Mouse (Mus musculus) limb, embryonic 11.5 days (tissue): ENCODE results near the gene Dync2li1. TPM values are rescaled to one million over a fixed set of nuclear protein-coding genes. Genes with fewer than 3 reads are reported as not detected.
A peak's percentile ranks its signal among the peaks of the same experiment; 100 is the strongest.

Source experiments
- ATAC-seq: fragments of 200-750 bp; cut with Nextera tagmentation; 2 replicates; pipeline ENCODE4 v1.8.0; 2017; ENCODE audit warnings: low read depth; ENCODE audit not compliant: insufficient number of reproducible peaks, low FRiP score, low TSS enrichment
- DNase-seq: peaks from one replicate; pipeline ENCODE4 v3.0.0-alpha.2; 2015; ENCODE audit warnings: low spot score
- H3K27ac ChIP-seq: fragments of 300-500 bp; sonication (generic); replicated peaks from 2 replicates; pipeline ENCODE4 v1.5.1; 2014; ENCODE audit warnings: low read depth, mild to moderate bottlenecking, low read length
- H3K27me3 ChIP-seq: fragments of 300-500 bp; sonication (generic); 2 replicates; pipeline ENCODE4 v1.6.1; 2014; ENCODE audit warnings: mild to moderate bottlenecking, low read length, mixed read lengths; ENCODE audit not compliant: control insufficient read depth, insufficient read depth
- H3K36me3 ChIP-seq: fragments of 300-500 bp; sonication (generic); 2 replicates; pipeline ENCODE4 v1.6.1; 2014; ENCODE audit warnings: mild to moderate bottlenecking, low read length, moderate library complexity, mixed read lengths; ENCODE audit not compliant: control insufficient read depth, insufficient read depth
- H3K4me1 ChIP-seq: fragments of 300-500 bp; sonication (generic); 2 replicates; pipeline ENCODE4 v1.6.1; 2014; ENCODE audit warnings: low read length, mixed read lengths; ENCODE audit not compliant: control insufficient read depth, insufficient read depth
- H3K4me2 ChIP-seq: fragments of 300-500 bp; sonication (generic); 2 replicates; pipeline ENCODE4 v1.6.1; 2014; ENCODE audit warnings: low read depth, mild to moderate bottlenecking, moderate library complexity; ENCODE audit not compliant: severe bottlenecking
- H3K4me3 ChIP-seq: fragments of 300-500 bp; sonication (generic); 2 replicates; pipeline ENCODE4 v1.5.1; 2014; ENCODE audit warnings: low read depth, low read length
- H3K9ac ChIP-seq: fragments of 300-500 bp; sonication (generic); 2 replicates; pipeline ENCODE4 v1.6.1; 2014; ENCODE audit warnings: mild to moderate bottlenecking, low read length
- H3K9me3 ChIP-seq: fragments of 300-500 bp; sonication (generic); 2 replicates; pipeline ENCODE4 v1.6.1; 2016; ENCODE audit warnings: low read length; ENCODE audit not compliant: control insufficient read depth
- WGBS: fragments of 180-500 bp; shearing (Covaris S2); extraction: QIAGEN DNeasy Blood & Tissue Kit; methylation state at CpG from one replicate; pipeline ENCODE4 v1.1.7; 2014; 5-methylcytosine and 5-hydroxymethylcytosine counted together
- polyA plus RNA-seq: library from polyadenylated mRNA; unstranded; fragments of >200 nt; fragmentation: Nextera tagmentation; extraction: Ambion mirVana; gene quantifications from 2 replicates; pipeline ENCODE4 v1.2.1, GENCODE M21; 2014

Gene Dync2li1
- polyA plus RNA-seq, 1 experiment from 2014 or later, result 42.0 TPM

GRCm38 (mm10) chr17:84656205-84656604 lies 29.9 kb downstream of the Dync2li1 start:
- 66% methylated on average over 5 of the region's 5 CpGs for WGBS
- H3K27me3 ChIP-seq, result no peaks in the 10 kb centered on the region
- no peak for DNase-seq
- H3K4me3 ChIP-seq, result no peak overlapping the region
- no peaks in the 10 kb centered on the region; the same call in 1 of the 2 replicates for H3K4me1 ChIP-seq
- no peak overlapping the region for H3K4me2 ChIP-seq
- no peaks in the 10 kb centered on the region for H3K9me3 ChIP-seq
- ATAC-seq, result no peak
- H3K9ac ChIP-seq, result no peak overlapping the region
- no peak overlapping the region for H3K27ac ChIP-seq
- H3K36me3 ChIP-seq, result no peaks in the 10 kb centered on the region

GRCm38 (mm10) chr17:84656653-84657421 lies 30.5 kb downstream of the Dync2li1 start:
- ATAC-seq (no peak), DNase-seq (no peak)
- no peak overlapping the region for H3K27ac ChIP-seq
- H3K4me3 ChIP-seq, result no peak overlapping the region
- no peaks in the 10 kb centered on the region for H3K9me3 ChIP-seq
- H3K36me3 ChIP-seq, result no peaks in the 10 kb centered on the region
- no peaks in the 10 kb centered on the region for H3K27me3 ChIP-seq
- H3K4me1 ChIP-seq, result no peaks in the 10 kb centered on the region; the same call in 1 of the 2 replicates
- H3K4me2 ChIP-seq, result no peak overlapping the region
- H3K9ac ChIP-seq, result no peak overlapping the region
- WGBS, result 75% methylated on average over 19 of the region's 19 CpGs

GRCm38 (mm10) chr17:84657422-84657732 lies 31.1 kb downstream of the Dync2li1 start:
- ATAC-seq (no peak), DNase-seq (no peak)
- Histone ChIP-seq H3K9me3 (no peaks in the 10 kb centered on the region), H3K4me1 (no peaks in the 10 kb centered on the region; the same call in 1 of the 2 replicates), H3K27me3 (no peaks in the 10 kb centered on the region), H3K4me2 (no peak overlapping the region), H3K36me3 (no peaks in the 10 kb centered on the region), H3K27ac (no peak overlapping the region), H3K9ac (no peak overlapping the region), H3K4me3 (no peak overlapping the region)
- 71% methylated on average over 3 of the region's 3 CpGs for WGBS

- no peak overlapping the region for H3K4me3 ChIP-seq
- no peaks in the 10 kb centered on the region for H3K36me3 ChIP-seq
- H3K27ac ChIP-seq, result no peak overlapping the region
- no peak overlapping the region for H3K9ac ChIP-seq
- no peak for ATAC-seq
- 68% methylated on average over 7 of the region's 7 CpGs for WGBS
- no peaks in the 10 kb centered on the region for H3K9me3 ChIP-seq
- no peaks in the 10 kb centered on the region; the same call in 1 of the 2 replicates for H3K4me1 ChIP-seq
- H3K4me2 ChIP-seq, result no peak overlapping the region
- no peaks in the 10 kb centered on the region for H3K27me3 ChIP-seq
- DNase-seq, result no peak
Observed at GRCm38 (mm10) chr17:84657782-84658181, 31.5 kb downstream of the Dync2li1 start.

- no peak for DNase-seq
- Histone ChIP-seq H3K9me3 (no peaks in the 10 kb centered on the region), H3K27ac (no peak overlapping the region), H3K4me2 (no peak overlapping the region), H3K9ac (no peak overlapping the region), H3K36me3 (no peaks in the 10 kb centered on the region), H3K4me3 (no peak overlapping the region), H3K4me1 (no peaks in the 10 kb centered on the region; the same call in 1 of the 2 replicates), H3K27me3 (no peaks in the 10 kb centered on the region)
- WGBS, result 36% methylated on average over 5 of the region's 5 CpGs
- no peak for ATAC-seq
Observed at GRCm38 (mm10) chr17:84658195-84658594, 31.9 kb downstream of the Dync2li1 start.

GRCm38 (mm10) chr17:84658951-84659350 lies 32.7 kb downstream of the Dync2li1 start:
- Histone ChIP-seq H3K4me2 (no peak overlapping the region), H3K4me3 (no peak overlapping the region), H3K36me3 (no peaks in the 10 kb centered on the region), H3K27ac (no peak overlapping the region), H3K9me3 (no peaks in the 10 kb centered on the region), H3K4me1 (no peaks in the 10 kb centered on the region; the same call in 1 of the 2 replicates), H3K27me3 (no peaks in the 10 kb centered on the region), H3K9ac (no peak overlapping the region)
- DNase-seq, result no peak
- ATAC-seq, result no peak
- WGBS, result 93% methylated on average over 8 of the region's 8 CpGs

- ATAC-seq (no peak), DNase-seq (no peak)
- 36% methylated on average over 10 of the region's 10 CpGs for WGBS
- H3K9me3 ChIP-seq, result no peaks in the 10 kb centered on the region
- no peaks in the 10 kb centered on the region for H3K27me3 ChIP-seq
- no peak overlapping the region for H3K4me2 ChIP-seq
- no peak overlapping the region for H3K27ac ChIP-seq
- H3K36me3 ChIP-seq, result no peaks in the 10 kb centered on the region
- H3K4me1 ChIP-seq, result no peaks in the 10 kb centered on the region
- no peak overlapping the region for H3K9ac ChIP-seq
- no peak overlapping the region for H3K4me3 ChIP-seq
Observed at GRCm38 (mm10) chr17:84665053-84665452, 38.8 kb downstream of the Dync2li1 start.

GRCm38 (mm10) chr17:84665691-84666090 lies 39.4 kb downstream of the Dync2li1 start:
- Histone ChIP-seq H3K4me1 (no peaks in the 10 kb centered on the region), H3K27me3 (no peaks in the 10 kb centered on the region), H3K27ac (no peak overlapping the region), H3K9ac (no peak overlapping the region), H3K4me3 (no peak overlapping the region), H3K9me3 (no peaks in the 10 kb centered on the region), H3K36me3 (no peaks in the 10 kb centered on the region), H3K4me2 (no peak overlapping the region)
- DNase-seq (peak; percentile 42), ATAC-seq (no peak)
- 8% methylated on average over 9 of the region's 9 CpGs for WGBS

- 87% methylated on average over 3 of the region's 3 CpGs for WGBS
- Histone ChIP-seq H3K4me3 (no peak overlapping the region), H3K27me3 (no peaks in the 10 kb centered on the region), H3K9ac (no peak overlapping the region), H3K27ac (no peak overlapping the region), H3K36me3 (no peaks in the 10 kb centered on the region), H3K9me3 (no peaks in the 10 kb centered on the region), H3K4me2 (no peak overlapping the region), H3K4me1 (no peaks in the 10 kb centered on the region)
- no peak for ATAC-seq
- DNase-seq, result no peak
Observed at GRCm38 (mm10) chr17:84667848-84668247, 41.6 kb downstream of the Dync2li1 start.
